Mouse (Mus musculus) lung, postnatal 36 days (tissue): ENCODE data around the gene Poc1a.

ENCODE experiments used
- DNase-seq: peaks from one replicate; pipeline ENCODE4 v3.0.0; 2022; ENCODE audit warnings: mixed read lengths

Gene Poc1a

DNA sequence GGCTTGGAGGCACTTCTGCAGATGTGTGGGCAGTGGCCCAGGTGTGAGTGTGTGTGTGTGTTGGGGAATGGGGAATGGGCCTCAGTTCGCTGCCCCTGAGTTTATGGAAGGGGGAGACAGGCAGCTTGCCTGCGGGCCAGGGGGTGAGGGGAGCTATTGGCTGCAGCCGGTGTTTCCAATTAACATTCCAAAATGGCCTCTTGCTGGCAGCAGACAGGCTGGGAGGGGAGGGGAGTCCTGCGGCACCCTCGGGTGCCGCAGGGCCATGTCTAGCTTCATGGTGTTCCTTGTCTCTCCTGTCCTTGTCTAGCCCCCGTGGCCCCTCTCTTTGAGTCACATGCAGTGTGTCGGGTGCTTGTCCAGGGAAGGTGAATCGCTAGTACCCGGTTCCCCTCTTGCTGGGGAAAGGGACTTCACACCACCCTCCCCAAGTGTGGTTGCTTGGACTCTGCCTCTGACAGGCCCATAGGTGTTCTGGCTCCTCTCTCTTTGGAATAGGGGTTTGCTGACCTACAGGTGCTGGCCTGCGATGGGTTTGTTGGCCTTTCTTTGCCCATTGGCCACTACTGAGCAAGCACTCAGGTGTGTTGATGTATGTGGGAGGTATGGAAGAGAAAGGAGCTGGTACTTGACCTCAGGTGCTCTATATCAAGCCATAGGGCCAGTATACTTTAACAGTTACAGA, 89.1 kb downstream of the Poc1a start:
- DNase-seq = peak; percentile 52

DNA sequence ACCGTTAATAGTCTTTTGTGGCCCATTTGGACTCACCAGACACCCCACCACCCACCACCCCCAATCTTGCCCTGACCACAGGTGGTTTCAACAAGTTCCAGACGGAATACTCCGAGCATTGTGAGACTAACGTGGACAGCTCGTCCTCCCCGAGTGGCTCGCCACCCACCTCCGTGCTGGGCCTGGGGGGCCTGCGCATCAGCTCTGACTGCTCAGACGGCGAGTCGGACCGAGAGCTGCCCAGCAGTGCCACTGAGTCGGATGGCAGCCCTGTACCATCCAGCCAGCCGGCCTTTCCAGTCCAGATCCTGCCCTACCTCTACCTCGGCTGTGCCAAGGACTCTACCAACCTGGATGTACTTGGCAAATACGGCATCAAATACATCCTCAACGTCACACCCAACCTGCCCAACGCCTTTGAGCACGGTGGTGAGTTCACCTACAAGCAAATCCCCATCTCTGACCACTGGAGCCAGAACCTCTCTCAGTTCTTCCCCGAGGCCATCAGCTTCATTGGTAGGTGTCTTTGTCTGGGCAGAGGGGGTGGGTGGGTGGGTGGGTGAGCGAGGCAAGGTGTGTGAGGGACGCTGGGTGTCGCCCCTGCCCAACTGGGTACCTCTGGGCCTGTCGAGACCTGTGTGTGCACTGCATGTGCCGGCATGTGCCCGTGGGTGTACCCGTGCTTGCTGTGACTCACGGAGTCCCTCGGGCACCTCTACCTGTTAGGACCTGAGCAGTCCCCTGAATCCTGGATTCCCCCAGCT, 89.9 kb downstream of the Poc1a start:
- DNase-seq = no peak

DNA sequence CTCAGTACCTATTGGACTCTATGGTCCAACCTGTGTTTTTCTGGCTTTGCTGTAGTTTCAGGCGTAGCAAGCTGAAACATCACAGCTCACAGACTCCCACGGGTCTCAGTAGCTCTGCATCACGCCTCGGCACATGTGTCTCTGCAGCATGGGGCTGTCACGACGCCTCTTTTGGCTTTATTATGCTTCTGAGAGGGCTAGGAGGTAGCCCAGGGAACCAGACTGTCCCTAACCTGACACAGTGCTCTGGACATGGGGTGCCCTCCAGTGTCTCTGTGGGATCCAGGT, 90.5 kb downstream of the Poc1a start:
- no peak for DNase-seq

DNA sequence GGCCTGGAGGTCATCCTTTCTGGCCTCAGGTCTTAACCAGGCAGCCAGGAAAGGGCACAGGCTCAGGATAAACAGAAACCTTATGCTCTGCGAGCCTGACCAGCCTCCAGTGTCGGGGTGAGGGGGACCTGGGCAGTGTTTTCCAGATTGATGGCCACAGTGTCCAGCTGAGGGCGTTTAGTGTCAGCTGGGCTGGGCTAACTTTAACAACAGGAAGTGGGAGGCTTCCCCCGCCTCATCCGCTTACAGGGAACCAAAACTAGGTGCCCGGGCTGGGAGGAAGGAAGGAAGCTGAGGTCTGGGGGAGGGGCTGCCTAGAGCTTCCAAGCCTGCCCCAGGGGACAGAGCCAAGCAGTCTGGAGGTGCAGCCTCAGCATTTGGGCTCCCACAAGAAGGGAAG, 90.9 kb downstream of the Poc1a start:
- peak; percentile 97 for DNase-seq

DNA sequence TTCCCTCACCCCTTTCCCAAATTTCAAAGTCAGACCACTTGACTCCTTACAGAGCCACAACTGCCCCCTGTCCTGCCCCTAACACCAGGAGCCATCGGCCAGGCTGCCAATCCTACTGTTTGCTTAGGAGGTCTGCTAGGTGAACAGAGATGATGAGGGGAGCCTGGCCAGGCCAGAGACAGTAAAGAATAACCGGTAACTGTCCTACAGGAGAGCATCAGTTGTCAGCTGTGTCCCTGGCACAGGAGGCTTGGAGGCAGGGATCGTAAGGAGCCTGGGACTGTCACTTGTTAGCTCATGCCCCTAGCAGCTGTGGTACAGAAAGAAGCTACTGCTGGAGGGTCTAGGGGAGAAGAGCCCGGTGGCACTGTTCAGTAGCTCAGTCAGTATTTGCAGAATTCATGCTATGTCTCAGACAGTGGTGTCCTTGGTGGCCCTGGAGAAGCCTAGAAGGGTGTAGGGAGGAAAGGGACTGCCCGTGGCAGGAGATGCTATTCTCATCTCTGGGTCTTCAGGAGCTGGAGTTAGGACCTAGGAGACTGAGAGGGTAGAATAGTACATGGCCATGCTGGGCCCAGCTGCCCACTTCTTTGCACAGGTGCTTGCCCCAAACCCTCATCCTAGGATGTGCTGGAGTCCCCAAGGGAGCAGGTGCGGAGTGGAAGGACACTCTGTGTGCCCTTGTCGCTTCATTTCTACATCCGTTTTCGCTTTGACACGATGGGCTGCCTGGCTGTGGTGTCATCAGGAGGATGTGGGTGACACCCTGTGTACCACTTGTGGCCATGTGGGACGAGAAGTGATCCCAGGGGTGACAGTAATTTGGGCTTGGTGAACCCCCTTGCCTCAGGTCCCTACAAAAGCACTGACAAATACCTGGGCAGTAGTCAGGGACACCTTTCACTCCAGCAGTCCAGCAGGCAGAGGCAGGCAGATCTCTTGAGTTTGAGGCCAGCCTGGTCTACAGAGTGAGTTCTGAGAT, 91.9 kb downstream of the Poc1a start:
- DNase-seq = no peak

DNA sequence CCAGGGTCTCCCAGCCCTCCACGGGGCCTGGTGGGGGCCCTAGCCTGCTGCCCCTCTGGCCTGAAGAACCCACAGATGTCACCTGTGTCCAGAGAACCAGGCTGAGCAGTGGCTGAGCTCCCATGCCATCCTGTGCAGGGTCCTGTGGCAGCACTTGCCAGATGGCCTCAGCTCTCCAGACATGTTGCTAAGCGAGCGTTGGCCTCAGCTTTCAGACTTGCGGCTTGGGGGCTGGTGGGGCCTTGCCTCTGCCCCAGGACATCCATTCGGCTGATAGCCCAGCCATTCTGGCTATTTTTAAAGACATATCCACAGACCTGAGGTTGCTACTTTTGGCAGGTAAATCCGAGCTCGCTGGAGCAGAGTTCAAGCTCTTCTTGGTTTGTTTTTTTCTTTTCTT, 93.1 kb downstream of the Poc1a start:
- DNase-seq = no peak

DNA sequence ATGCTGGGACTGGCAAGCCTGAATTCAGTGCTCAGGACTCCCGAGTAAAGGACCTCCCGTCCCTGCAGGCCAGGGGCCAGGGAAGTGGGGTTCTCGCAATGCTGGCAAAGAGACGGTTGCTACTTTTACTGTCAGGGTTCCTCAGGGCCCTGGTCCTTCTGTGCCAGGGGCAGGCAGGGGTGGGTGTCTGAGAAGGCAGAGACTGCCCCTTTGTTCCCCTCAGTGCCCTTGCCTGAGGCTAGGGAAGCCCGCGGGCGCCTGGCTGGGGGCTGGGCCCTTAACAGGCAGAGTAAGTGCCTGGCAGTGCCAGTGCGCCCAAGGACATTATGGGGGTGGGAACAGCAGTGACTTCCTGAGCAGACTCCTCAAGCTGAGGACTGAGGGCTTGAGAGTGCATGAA, 96.4 kb downstream of the Poc1a start:
- DNase-seq = no peak

DNA sequence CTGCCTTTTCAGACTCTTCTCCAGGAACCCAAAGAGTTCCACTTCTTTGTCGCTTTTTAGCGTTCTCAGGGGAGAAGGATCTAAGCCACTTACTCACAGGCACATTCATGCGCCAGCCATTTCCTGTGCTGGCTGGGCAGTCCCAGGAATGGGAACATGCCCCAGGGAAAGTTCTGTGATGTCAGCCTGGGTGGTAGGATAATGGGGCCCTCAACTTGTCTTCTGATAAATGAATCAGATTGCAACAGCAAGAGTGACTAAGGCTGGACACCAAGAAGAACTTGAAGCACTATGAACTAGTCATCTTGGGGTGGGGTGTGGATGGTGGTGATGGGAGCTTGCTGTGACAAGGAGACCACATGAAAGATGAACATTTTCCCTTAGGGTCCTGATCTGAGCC, 97.2 kb downstream of the Poc1a start:
- no peak for DNase-seq

DNA sequence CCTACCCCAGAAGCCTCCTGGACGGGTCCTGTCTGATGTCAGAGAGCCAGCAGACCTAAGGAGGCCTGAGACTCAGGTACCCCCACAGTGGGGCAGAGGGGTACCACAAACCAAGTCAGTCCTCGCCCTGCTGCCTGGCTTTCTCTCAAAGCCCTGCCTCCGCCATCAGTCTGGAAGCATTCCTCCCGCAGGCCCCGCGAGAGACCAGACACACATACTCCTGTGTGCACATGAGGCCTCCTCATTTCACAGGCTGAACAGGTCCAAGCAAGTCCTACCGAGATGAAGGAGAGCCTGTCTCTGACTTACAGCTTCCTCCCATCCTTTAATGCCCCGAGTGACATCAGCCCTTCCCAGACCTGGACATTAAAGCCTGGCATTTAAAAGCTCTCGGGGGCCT, 97.9 kb downstream of the Poc1a start:
- no peak for DNase-seq

DNA sequence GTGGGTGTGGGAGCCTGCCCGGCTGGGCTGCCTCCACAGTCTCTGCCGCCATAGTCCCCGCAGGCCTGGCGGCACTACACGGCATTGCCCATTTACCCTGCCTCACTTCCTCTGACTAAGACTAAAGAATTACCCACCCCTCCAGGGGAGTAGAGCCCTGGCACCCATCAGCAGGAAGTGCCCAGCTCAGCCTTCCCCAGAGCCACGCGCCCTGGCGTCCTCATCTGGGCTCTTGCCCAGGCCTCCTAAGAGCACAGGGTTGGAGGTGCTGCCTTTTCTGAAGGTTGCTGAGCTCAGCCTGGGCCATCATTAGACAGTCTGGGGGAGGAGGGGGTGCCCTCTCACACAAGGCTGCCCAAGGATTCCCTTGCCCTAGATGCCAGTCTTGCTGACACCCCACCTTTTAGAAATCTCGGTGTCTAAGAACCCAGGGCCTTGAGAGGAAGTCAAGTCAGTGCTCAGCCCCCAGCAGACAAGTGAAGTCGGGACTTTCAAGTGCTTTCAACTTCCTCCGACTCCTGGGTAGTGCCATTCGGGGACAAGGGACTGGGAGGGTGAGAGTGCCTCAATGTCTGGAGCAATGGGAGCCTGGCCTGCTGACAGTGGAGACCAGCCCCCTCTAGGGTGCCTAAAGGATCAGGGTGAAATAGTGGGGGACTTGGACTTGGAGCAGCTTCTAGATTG, 105.5 kb downstream of the Poc1a start:
- peak; percentile 63 for DNase-seq

DNA sequence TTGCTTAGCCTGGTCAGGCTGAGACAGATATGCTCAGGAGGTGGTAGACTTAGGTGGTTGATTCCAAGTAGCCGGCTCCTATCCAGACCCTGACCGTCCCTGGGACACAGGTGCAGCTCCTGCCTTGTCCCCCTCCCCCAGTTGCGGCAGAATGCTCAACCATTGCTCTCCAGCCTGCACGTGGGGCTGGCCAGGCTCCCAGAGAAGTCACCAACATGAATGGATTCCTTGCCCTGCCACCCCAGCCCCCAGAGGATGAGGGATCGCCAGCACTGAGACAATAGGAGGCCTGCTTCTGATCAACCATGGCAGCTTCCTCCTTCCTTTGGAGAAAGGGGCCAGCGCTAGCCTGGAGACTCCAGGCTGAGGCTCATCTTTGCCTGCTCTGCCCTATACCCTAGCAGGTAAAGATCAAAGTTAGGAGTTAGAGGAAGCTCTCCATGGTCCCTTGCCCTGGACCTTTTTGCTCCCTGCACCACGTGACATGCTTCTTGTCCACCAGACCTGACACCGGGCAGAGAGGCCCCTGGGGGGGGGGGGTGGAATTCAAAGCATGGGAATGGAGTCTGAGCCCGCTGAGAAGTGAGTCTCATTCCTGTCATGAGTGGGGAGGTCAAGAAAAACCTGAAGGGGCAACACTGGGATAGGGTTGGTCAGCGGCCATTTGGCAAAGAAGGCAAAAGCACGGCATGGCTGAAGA, 112.1 kb downstream of the Poc1a start:
- DNase-seq = no peak

DNA sequence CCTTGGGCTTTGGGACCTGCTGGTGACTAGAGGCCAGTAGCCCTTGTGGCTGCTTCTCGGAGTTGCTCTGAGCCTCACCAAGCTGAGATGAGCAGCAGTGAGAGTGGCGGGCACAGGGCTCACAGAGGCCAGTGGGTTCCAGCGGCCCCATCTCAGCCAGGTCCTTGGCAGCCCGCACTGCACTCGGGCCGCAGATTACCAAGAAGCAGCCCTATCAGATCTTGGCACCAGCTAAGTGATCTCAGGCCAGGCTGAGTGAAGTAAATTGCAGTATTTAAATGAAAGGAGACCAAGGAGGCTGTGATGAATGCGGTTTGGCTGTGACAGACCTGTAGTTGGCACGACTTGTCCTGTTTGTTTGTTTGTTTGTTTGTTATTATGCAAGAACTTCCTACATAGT, 112.7 kb downstream of the Poc1a start:
- DNase-seq = no peak

DNA sequence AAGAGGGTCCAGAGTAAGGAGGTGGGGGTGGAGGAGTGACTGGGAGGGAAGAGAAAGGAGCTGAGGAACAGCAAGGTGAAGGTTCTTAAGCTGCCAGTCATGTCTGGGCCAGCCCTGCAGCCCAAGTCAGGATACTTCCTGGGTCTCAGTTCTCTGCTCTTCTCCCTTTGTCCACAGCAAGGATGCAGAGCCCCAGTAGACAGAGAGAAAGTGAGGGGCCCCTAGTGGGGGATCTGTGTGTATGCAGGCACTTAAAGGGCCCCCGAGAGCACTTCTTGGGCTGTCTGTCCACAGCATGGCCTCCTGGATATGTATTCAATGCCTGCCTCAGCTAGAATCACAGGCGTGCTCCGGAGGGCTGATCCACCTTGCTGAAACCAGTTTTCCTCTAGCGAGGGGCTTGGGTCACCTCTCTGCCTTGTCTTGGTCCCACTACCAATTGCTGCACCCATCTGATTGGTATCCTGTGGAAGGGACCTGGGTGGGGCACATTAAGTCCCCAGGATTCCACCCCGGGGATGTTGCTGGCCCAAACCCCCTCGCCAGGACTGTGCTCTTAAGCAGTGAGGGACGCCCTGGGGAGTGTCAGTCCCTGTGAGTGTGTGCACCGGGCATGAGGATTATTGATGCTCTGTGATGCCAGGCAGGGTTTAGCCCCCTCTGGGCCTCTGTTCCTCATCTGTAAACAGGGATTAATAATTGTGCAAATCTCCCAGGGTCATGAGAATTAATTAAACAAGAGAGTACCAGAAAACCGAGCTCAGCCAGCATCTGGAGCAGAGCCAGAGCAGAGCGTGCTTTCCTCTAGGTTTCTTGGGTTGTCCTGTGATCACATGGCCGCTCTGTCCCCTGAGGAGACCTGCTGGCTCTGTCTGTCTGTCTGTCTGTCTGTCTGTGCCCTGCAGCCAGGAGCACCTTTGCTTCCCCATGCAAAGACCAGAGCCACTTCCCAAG, 114.1 kb downstream of the Poc1a start:
- DNase-seq = peak; percentile 38

DNA sequence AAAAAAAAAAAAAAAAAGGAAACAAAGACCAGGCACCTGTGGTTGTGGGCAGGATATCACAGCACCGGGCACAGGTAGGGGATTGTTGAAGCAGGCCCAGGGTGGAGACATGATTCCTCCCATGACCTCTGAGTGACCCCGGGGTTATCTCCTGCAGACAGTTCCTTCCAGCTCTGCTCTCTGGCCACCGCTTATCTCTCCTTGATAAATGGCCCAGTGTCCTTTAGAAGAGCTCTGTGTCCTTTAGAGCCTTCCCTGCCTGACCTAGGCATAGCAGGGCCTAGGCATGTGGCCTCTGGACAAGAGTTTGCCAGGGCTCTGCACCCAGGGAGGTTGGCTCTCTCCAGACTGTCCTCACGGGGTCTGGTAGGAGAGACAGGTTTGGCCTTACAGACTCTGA, 116.9 kb downstream of the Poc1a start:
- peak; percentile 26 for DNase-seq

DNA sequence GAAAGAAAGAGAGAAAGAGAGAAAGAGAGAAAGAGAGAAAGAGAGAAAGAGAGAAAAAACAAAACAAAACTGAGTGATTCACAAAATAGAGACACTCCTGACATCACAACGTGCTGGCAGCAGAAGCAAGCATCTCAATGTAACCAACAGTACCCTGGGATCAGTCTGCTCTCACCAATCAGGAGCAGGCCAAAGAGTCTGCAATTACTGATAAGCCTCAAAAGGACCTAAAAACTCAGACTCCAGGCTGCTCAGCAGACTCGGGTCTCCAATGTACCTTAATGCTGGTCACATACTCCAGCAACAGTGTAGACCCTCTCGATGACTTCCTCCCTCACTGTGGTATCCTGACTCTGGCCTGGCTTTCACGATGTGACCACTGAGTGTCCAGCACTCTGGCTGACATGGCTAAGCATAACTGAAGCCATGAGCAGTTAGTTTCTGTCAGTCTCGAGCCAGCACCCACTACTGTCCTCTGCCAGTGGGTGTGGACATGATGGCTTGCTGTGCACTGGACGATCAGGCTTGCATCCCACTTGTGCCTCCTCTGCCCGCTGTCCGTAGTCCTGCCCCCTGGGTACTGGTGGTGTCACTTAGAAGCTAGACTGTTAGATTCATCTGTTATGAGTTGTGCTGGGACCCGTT, 117.9 kb downstream of the Poc1a start:
- no peak for DNase-seq

DNA sequence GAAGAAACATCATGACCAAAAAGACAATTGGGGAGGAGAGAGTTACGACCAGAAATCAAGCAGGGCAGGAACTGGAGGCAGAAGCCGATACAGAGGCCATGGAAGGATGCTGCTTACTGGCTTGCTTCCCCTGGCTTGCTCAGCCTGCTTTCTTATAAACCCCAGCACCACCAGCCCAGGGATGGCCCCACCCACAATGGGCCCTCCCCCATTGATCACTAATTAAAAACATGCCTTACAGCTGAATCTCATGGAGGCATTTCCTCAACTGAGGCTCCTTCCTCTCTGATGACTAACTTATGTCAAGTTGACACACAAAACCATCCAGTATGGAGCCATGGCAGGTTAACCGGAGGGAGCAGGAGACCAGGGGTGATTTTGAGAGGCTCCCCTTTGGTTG, 118.9 kb downstream of the Poc1a start:
- DNase-seq = no peak
